Mouse (Mus musculus): Measurements from ENCODE around the gene Gipc3.

- TF ChIP-seq CTCF (IDR thresholded peaks at IDR 0.05; ENCODE audit: extremely low read depth, insufficient read depth, insufficient read length, insufficient replicate concordance), result no peak
- TF ChIP-seq POLR2A (IDR thresholded peaks at IDR 0.05; ENCODE audit: low read depth, low read length), result no peak
Observed at GRCm38 (mm10) chr10:81379183-81379553, 36.1 kb upstream of the Gipc3 start.
